Mouse (Mus musculus): ENCODE data around the gene Itgb3.

DNA sequence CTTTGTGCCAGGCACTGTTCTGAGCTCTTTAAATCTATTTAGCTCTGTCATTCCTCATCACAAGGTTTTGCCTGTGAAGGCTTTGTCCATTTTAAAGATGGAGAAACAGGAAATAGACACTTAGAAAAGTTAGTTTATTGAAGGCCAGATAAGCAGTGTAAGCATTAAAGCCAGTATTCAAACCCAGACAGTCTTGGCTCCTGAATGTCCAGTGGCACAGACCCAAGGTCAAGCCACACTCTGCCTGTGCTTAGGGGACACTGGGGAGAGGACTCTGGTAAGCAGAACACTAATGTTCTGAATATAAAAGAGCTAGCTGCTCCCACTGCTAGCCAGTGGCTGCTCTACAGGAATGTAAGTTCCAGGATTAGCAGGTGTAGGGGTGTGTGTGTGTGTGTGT, 56.6 kb downstream of the Itgb3 start:
- TF ChIP-seq CTCF (IDR thresholded peaks at IDR 0.05; ENCODE audit: borderline replicate concordance, control insufficient read depth, extremely low read depth, insufficient read depth, low read length, poor library complexity), result no peak
- no peak for TF ChIP-seq POLR2A (IDR thresholded peaks at IDR 0.05; ENCODE audit: control insufficient read depth, extremely low read depth, insufficient read depth, low read length, poor library complexity)

All from thymus, adult 2 months (tissue).